Mouse (Mus musculus): ENCODE data around the gene Paf1.

DNA sequence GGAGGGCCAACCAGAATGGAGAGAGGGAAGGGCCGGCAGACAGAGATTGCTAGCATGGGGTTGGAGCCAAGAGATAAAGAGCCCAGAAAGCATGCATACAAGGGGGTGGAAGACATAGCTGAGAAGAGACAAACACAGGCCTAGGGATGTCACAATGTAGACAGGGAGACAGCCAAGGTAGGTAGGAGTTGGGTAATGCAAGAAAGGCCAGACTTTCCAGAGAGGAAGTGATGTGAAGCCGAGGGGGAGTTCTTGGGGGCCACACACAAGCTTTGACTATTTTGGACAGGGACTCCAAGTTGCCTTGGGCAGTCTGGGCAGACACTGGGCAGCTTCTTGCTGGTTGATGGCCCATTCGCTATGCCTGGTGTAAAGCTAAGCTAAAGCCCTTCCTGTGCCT, 9.2 kb downstream of the Paf1 start:
- no peak for TF ChIP-seq CTCF (IDR thresholded peaks at IDR 0.05; ENCODE audit: borderline replicate concordance, insufficient read depth, low read length)
- no peak for TF ChIP-seq POLR2A (IDR thresholded peaks at IDR 0.05; ENCODE audit: low read depth, low read length)
